Mouse (Mus musculus) small intestine, adult 2 months (tissue): ENCODE measurements around the gene Wif1.

Source experiments
- CTCF ChIP-seq: fragments of 200-500 bp; IDR thresholded peaks from 2 replicates; pipeline ENCODE4 v1.5.1; 2012; ENCODE audit warnings: low read depth, mild to moderate bottlenecking, control low read depth, inconsistent platforms, low read length, moderate library complexity, mixed read lengths; ENCODE audit not compliant: insufficient replicate concordance, insufficient read length; ENCODE audit errors: extremely low read depth
- POLR2A ChIP-seq: fragments of 200-500 bp; IDR thresholded peaks from 2 replicates; pipeline ENCODE4 v1.6.1; 2012; ENCODE audit warnings: low read depth, mild to moderate bottlenecking, control low read depth, inconsistent platforms, low read length, moderate library complexity

DNA sequence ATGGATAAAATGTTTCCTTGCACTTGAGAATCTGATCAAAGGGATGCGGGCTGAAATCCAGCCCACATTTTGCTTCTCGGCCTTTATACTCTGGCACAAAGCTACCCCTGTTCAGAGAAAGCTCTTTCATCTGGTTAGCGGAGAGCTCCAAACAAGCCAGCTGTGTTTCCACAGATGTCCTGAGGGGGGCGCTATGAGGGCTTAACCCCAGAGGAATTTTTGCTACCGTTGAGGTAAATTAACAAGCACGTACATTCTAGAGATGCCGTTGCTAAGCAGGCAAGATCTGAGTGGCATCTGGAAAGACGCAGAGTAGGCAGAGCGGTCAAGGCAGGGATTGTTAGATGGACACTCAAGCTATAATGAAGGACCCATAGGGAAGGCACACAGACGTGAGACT lies 13.7 kb downstream of the Wif1 start:
- TF ChIP-seq CTCF (peak; percentile 18; the same call in 1 of the 2 replicates), POLR2A (no peak)
